Mouse (Mus musculus) heart, embryonic 15.5 days (tissue): ENCODE data around the gene Gm3625. TPM values are rescaled to one million over a fixed set of nuclear protein-coding genes. Genes with fewer than 3 reads are reported as not detected.
A peak's percentile ranks its signal among the peaks of the same experiment; 100 is the strongest.
"Not testable (repeated sequence)": the region's sequence is repeated elsewhere in the genome, so short reads cannot be mapped to it uniquely, and the experiment has no call there.

Source experiments
- ATAC-seq: fragments of 200-750 bp; cut with Nextera tagmentation; replicated peaks from 2 replicates; pipeline ENCODE4 v1.8.0; 2017; ENCODE audit warnings: low read depth, moderate TSS enrichment; ENCODE audit not compliant: insufficient number of reproducible peaks, insufficient read depth, low FRiP score
- H3K27ac ChIP-seq: fragments of 300-500 bp; sonication (generic); 2 replicates; pipeline ENCODE4 v1.5.1; 2015; ENCODE audit warnings: mild to moderate bottlenecking, inconsistent platforms
- H3K27me3 ChIP-seq: fragments of 300-500 bp; sonication (generic); 2 replicates; pipeline ENCODE4 v1.6.1; 2015; ENCODE audit warnings: inconsistent platforms
- H3K36me3 ChIP-seq: fragments of 300-500 bp; sonication (generic); 2 replicates; pipeline ENCODE4 v1.6.1; 2015; ENCODE audit warnings: mild to moderate bottlenecking, inconsistent platforms
- H3K4me1 ChIP-seq: fragments of 300-500 bp; sonication (generic); replicated peaks from 2 replicates; pipeline ENCODE4 v1.6.1; 2015; ENCODE audit warnings: inconsistent platforms
- H3K4me2 ChIP-seq: fragments of 300-500 bp; sonication (generic); 2 replicates; pipeline ENCODE4 v1.6.1; 2015; ENCODE audit warnings: inconsistent platforms, mild to moderate bottlenecking, moderate library complexity
- H3K4me3 ChIP-seq: fragments of 300-500 bp; sonication (generic); 2 replicates; pipeline ENCODE4 v1.5.1; 2015; ENCODE audit warnings: mild to moderate bottlenecking, inconsistent platforms
- H3K9ac ChIP-seq: fragments of 300-500 bp; sonication (generic); 2 replicates; pipeline ENCODE4 v1.6.1; 2015; ENCODE audit warnings: mild to moderate bottlenecking, inconsistent platforms
- H3K9me3 ChIP-seq: fragments of 300-500 bp; sonication (generic); replicated peaks from 2 replicates; pipeline ENCODE4 v1.6.1; 2016; ENCODE audit warnings: inconsistent platforms
- WGBS: fragments of 180-500 bp; shearing (Covaris S2); methylation state at CpG from one replicate; pipeline ENCODE4 v1.1.7; 2015; ENCODE audit warnings: mixed read lengths; 5-methylcytosine and 5-hydroxymethylcytosine counted together
- polyA plus RNA-seq: library from polyadenylated mRNA; unstranded; fragments of >200 nt; fragmentation: Nextera tagmentation; extraction: Ambion mirVana; gene quantifications from 2 replicates; pipeline ENCODE4 v1.2.1, GENCODE M21; 2015

Gene Gm3625
- polyA plus RNA-seq, 1 experiment from 2014 or later = not detected

- ATAC-seq = no peak
- H3K4me2 ChIP-seq = no peak overlapping the region
- WGBS = 81% methylated on average over 5 of the region's 6 CpGs
Measured at GRCm38 (mm10) chr12:4555451-4555850, 37.3 kb downstream of the Gm3625 start.

GRCm38 (mm10) chr12:4553704-4554103 lies 39.0 kb downstream of the Gm3625 start:
- not testable (repeated sequence) for H3K9ac ChIP-seq, ATAC-seq, H3K4me3 ChIP-seq, H3K36me3 ChIP-seq, H3K27me3 ChIP-seq, H3K9me3 ChIP-seq, H3K27ac ChIP-seq, H3K4me2 ChIP-seq
- 77% methylated on average over 3 of the region's 3 CpGs for WGBS
- H3K4me1 ChIP-seq = peaks cover 16% of the 10 kb centered on the region

More at GRCm38 (mm10) chr12:4555451-4555850, 37.3 kb downstream of the Gm3625 start:
- Histone ChIP-seq H3K4me1 (peaks cover 25% of the 10 kb centered on the region), H3K9ac (no peak overlapping the region), H3K4me3 (no peak overlapping the region), H3K27ac (no peak overlapping the region), H3K9me3 (no peaks in the 10 kb centered on the region), H3K27me3 (no peaks in the 10 kb centered on the region), H3K36me3 (no peaks in the 10 kb centered on the region)

- no peaks in the 10 kb centered on the region for H3K36me3 ChIP-seq
- H3K4me1 ChIP-seq = peaks cover 17% of the 10 kb centered on the region
- peak overlapping the region; percentile 50 for H3K4me2 ChIP-seq
- WGBS = 20% methylated on average over 18 of the region's 18 CpGs
- H3K9ac ChIP-seq = 0 out of 2 replicates have a peak overlapping the region, but pooled peaks have one; percentile 33
- no peaks in the 10 kb centered on the region for H3K27me3 ChIP-seq
- H3K9me3 ChIP-seq = no peaks in the 10 kb centered on the region
- H3K4me3 ChIP-seq = peak overlapping the region; percentile 21; the same call in 1 of the 2 replicates
- no peak for ATAC-seq
- no peak overlapping the region for H3K27ac ChIP-seq
Measured at GRCm38 (mm10) chr12:4548053-4549013, 44.4 kb downstream of the Gm3625 start.

GRCm38 (mm10) chr12:4547557-4547956 lies 45.2 kb downstream of the Gm3625 start:
- H3K9ac ChIP-seq = no peak overlapping the region
- H3K9me3 ChIP-seq = no peaks in the 10 kb centered on the region
- H3K4me1 ChIP-seq = peaks cover 13% of the 10 kb centered on the region
- no peak overlapping the region for H3K27ac ChIP-seq
- no peaks in the 10 kb centered on the region for H3K27me3 ChIP-seq
- H3K36me3 ChIP-seq = no peaks in the 10 kb centered on the region
- H3K4me3 ChIP-seq = no peak overlapping the region
- 61% methylated on average over 14 of the region's 14 CpGs for WGBS
- no peak for ATAC-seq
- H3K4me2 ChIP-seq = no peak overlapping the region

- H3K9me3 ChIP-seq = no peaks in the 10 kb centered on the region
- no peaks in the 10 kb centered on the region for H3K27me3 ChIP-seq
- 35% methylated on average over 5 of the region's 5 CpGs for WGBS
- ATAC-seq = no peak
- H3K4me2 ChIP-seq = no peak overlapping the region
- H3K9ac ChIP-seq = no peak overlapping the region
- H3K36me3 ChIP-seq = no peaks in the 10 kb centered on the region
- H3K27ac ChIP-seq = no peak overlapping the region
- H3K4me3 ChIP-seq = no peak overlapping the region
- 0 out of 2 replicates have a peak, but pooled peaks cover 7% of the 10 kb centered on the region for H3K4me1 ChIP-seq
Measured at GRCm38 (mm10) chr12:4546491-4546890, 46.2 kb downstream of the Gm3625 start.

GRCm38 (mm10) chr12:4545425-4545824 lies 47.3 kb downstream of the Gm3625 start:
- Histone ChIP-seq H3K4me3 (no peak overlapping the region), H3K4me1 (0 out of 2 replicates have a peak, but pooled peaks cover 7% of the 10 kb centered on the region), H3K9me3 (no peaks in the 10 kb centered on the region), H3K36me3 (no peaks in the 10 kb centered on the region), H3K4me2 (no peak overlapping the region), H3K27me3 (no peaks in the 10 kb centered on the region), H3K27ac (no peak overlapping the region), H3K9ac (no peak overlapping the region)
- ATAC-seq = no peak

- no peak overlapping the region for H3K9ac ChIP-seq
Measured at GRCm38 (mm10) chr12:4544400-4544919, 48.3 kb downstream of the Gm3625 start.

More at GRCm38 (mm10) chr12:4544400-4544919, 48.3 kb downstream of the Gm3625 start:
- Histone ChIP-seq H3K36me3 (no peaks in the 10 kb centered on the region), H3K27me3 (no peaks in the 10 kb centered on the region), H3K4me3 (no peak overlapping the region), H3K4me1 (0 out of 2 replicates have a peak, but pooled peaks cover 7% of the 10 kb centered on the region), H3K4me2 (no peak overlapping the region), H3K9me3 (no peaks in the 10 kb centered on the region), H3K27ac (no peak overlapping the region)
- no peak for ATAC-seq
- WGBS = 86% methylated on average over 5 of the region's 5 CpGs

Other genes starting within 250 kb of the Gm3625 start
- gene Ncoa1, start 115.7 kb downstream of the Gm3625 start, polyA plus RNA-seq = 7.8 and 8.0 TPM in 2 replicates
- 33.1 and 35.4 TPM in 2 replicates for gene Itsn2, start 289 bp downstream of the Gm3625 start, polyA plus RNA-seq
- 0.15 and 0.19 TPM in 2 replicates for gene Fam228a, start 145.5 kb upstream of the Gm3625 start, polyA plus RNA-seq
- 1.9 and 2.0 TPM in 2 replicates for gene Pfn4, start 176.1 kb upstream of the Gm3625 start, polyA plus RNA-seq
- gene Fam228b, start 176.3 kb upstream of the Gm3625 start, polyA plus RNA-seq = 2.1 and 3.0 TPM in 2 replicates
- 97.9 and 107 TPM in 2 replicates for gene Sf3b6, start 224.6 kb upstream of the Gm3625 start, polyA plus RNA-seq
- 8.9 and 10.5 TPM in 2 replicates for gene Fkbp1b, start 248.7 kb upstream of the Gm3625 start, polyA plus RNA-seq